ENCODE assay signal across 8 mouse cellular contexts in the genomic region with DNA sequence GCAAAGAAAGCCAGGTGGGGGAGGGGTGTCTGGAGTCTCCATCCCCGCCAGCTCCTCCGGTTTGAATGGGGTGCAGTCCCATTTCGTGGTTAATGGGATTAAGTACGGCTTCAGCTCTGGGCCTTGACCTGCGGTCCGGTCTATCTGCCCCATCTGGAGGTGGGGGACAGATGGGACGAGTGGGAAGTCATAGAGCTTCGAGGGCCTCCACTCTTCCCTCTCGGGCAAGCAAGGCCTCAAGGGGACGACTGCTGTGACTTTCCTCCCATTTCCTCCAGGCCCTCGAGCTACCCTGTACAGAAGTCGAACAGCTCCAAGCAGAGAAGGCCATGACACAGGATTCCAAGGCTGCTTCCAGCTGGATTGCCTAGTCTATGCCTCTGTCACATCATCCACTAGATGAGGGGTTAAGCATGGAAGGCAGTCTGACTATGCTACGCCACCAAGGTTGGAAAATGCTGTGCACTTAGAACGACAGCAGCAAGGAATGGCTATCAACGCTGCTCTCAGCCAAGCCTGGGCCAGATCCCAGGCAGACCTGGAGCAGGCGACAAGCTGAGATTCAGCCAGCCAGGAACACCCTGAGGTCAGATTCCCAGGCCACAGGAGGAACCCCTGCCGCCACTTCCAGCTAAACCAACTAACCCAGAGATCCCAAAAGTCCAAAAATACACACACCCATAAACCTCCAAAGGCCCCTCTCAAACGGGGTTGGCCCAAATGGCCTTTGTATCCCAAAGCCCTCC. TPM values are rescaled to one million over a fixed set of nuclear protein-coding genes. Genes with fewer than 3 reads are reported as not detected.
DNase-seq lines count a peak whose midpoint lies in the region; ATAC-seq and TF ChIP-seq lines count a peak whose summit lies in the region.

No protein-coding gene starts in this region.

- H3K4me1 ChIP-seq in embryonic facial prominence, embryonic 12.5 days, result peaks cover 37% of the 10 kb centered on the region
- peaks cover 49% of the 10 kb centered on the region for H3K4me1 ChIP-seq in heart, embryonic 13.5 days
- H3K4me1 ChIP-seq in kidney, postnatal 0 days (replicated peaks; ENCODE audit: insufficient read depth, low read length), result peaks cover 30% of the 10 kb centered on the region
- H3K4me1 ChIP-seq in stomach, postnatal 0 days (replicated peaks; ENCODE audit: control insufficient read depth, insufficient read depth), result peaks cover 4% of the 10 kb centered on the region

- peak overlapping the region; percentile 97 for H3K4me3 ChIP-seq in embryonic facial prominence, embryonic 12.5 days
- H3K4me3 ChIP-seq in heart, embryonic 13.5 days, result peak overlapping the region; percentile 94
- H3K4me3 ChIP-seq in kidney, postnatal 0 days (replicated peaks; ENCODE audit: low read depth, low read length), result peak overlapping the region; percentile 93
- peak overlapping the region; percentile 99 for H3K4me3 ChIP-seq in stomach, postnatal 0 days (ENCODE audit: low read depth, low read length)

- DNase-seq in right cerebral cortex, postnatal 25 days, result peak; percentile 48
- DNase-seq in right cerebral cortex, postnatal 36 days (ENCODE audit: low spot score in 2 of 2), result no peak
- peak; percentile 74 for DNase-seq in kidney, postnatal 0 days (ENCODE audit: low spot score)
- peak; percentile 28 for DNase-seq in lung, postnatal 25 days (ENCODE audit: low spot score)
- DNase-seq in stomach, postnatal 0 days (ENCODE audit: low spot score), result peak; percentile 68
- no peak for DNase-seq in frontal cortex, postnatal 14 days (ENCODE audit: low spot score in 2 of 2)

- H3K27me3 ChIP-seq in embryonic facial prominence, embryonic 12.5 days, result no peaks in the 10 kb centered on the region
- H3K27me3 ChIP-seq in heart, embryonic 13.5 days (replicated peaks), result no peaks in the 10 kb centered on the region
- H3K27me3 ChIP-seq in kidney, postnatal 0 days (ENCODE audit: insufficient read depth, low read length), result no peaks in the 10 kb centered on the region
- no peaks in the 10 kb centered on the region for H3K27me3 ChIP-seq in stomach, postnatal 0 days (ENCODE audit: control insufficient read depth, insufficient read depth, low read length)

- peak overlapping the region; percentile 100 for H3K9ac ChIP-seq in embryonic facial prominence, embryonic 12.5 days
- H3K9ac ChIP-seq in heart, embryonic 13.5 days, result peak overlapping the region; percentile 100
- H3K9ac ChIP-seq in kidney, postnatal 0 days (ENCODE audit: low read depth, low read length), result peak overlapping the region; percentile 98
- peak overlapping the region; percentile 100 for H3K9ac ChIP-seq in stomach, postnatal 0 days (ENCODE audit: low read length)

- no peak for TF ChIP-seq EP300 in stomach, postnatal 0 days (optimal IDR thresholded peaks at IDR 0.05)

- ATAC-seq in embryonic facial prominence, embryonic 12.5 days (ENCODE audit: insufficient number of reproducible peaks, insufficient read depth, low FRiP score, low TSS enrichment), result no peak
- ATAC-seq in heart, embryonic 13.5 days (ENCODE audit: extremely low read depth, insufficient number of reproducible peaks, low FRiP score, low TSS enrichment), result no peak
- no peak for ATAC-seq in kidney, postnatal 0 days (replicated peaks; ENCODE audit: low FRiP score, low read depth)
- no peak for ATAC-seq in stomach, postnatal 0 days (ENCODE audit: low FRiP score, low TSS enrichment)

- no peak for TF ChIP-seq CTCF in kidney, postnatal 0 days (IDR thresholded peaks at IDR 0.05; ENCODE audit: low read depth)
- TF ChIP-seq CTCF in stomach, postnatal 0 days (IDR thresholded peaks at IDR 0.05; ENCODE audit: low read depth), result no peak

- peaks cover 25% of the 10 kb centered on the region for H3K36me3 ChIP-seq in embryonic facial prominence, embryonic 12.5 days
- H3K36me3 ChIP-seq in heart, embryonic 13.5 days, result peaks cover 29% of the 10 kb centered on the region
- H3K36me3 ChIP-seq in kidney, postnatal 0 days (ENCODE audit: insufficient read depth, low read length), result 0 out of 2 replicates have a peak, but pooled peaks cover 4% of the 10 kb centered on the region
- H3K36me3 ChIP-seq in stomach, postnatal 0 days (ENCODE audit: control insufficient read depth, insufficient read depth, low read length), result no peaks in the 10 kb centered on the region

- H3K4me2 ChIP-seq in embryonic facial prominence, embryonic 12.5 days (replicated peaks), result peak overlapping the region; percentile 97
- H3K4me2 ChIP-seq in heart, embryonic 13.5 days, result peak overlapping the region; percentile 92
- H3K4me2 ChIP-seq in kidney, postnatal 0 days (ENCODE audit: low read length), result peak overlapping the region; percentile 81
- peak overlapping the region; percentile 98 for H3K4me2 ChIP-seq in stomach, postnatal 0 days (replicated peaks; ENCODE audit: low read depth)

- 2% methylated on average over 18 of the region's 18 CpGs for WGBS in embryonic facial prominence, embryonic 12.5 days
- WGBS in heart, embryonic 13.5 days, result 6% methylated on average over 18 of the region's 18 CpGs
- 10% methylated on average over 18 of the region's 18 CpGs for WGBS in kidney, postnatal 0 days
- WGBS in stomach, postnatal 0 days, result 9% methylated on average over 18 of the region's 18 CpGs

- H3K27ac ChIP-seq in embryonic facial prominence, embryonic 12.5 days, result peak overlapping the region; percentile 100
- H3K27ac ChIP-seq in heart, embryonic 13.5 days (replicated peaks), result peak overlapping the region; percentile 100
- peak overlapping the region; percentile 60 for H3K27ac ChIP-seq in kidney, postnatal 0 days
- H3K27ac ChIP-seq in stomach, postnatal 0 days (replicated peaks), result peak overlapping the region; percentile 100

- H3K9me3 ChIP-seq in embryonic facial prominence, embryonic 12.5 days, result no peaks in the 10 kb centered on the region
- no peaks in the 10 kb centered on the region for H3K9me3 ChIP-seq in heart, embryonic 13.5 days
- no peaks in the 10 kb centered on the region for H3K9me3 ChIP-seq in kidney, postnatal 0 days (replicated peaks; ENCODE audit: low read length)
- H3K9me3 ChIP-seq in stomach, postnatal 0 days (ENCODE audit: control insufficient read depth, low read length), result no peaks in the 10 kb centered on the region

RNA-seq across cellular contexts. Expression of gene Tnrc18, which starts 4.3 kb away (rescaled TPM):
- 61.0 and 65.5 TPM in 2 replicates for polyA plus RNA-seq in embryonic facial prominence, embryonic 12.5 days (2016; fragmentation: Nextera tagmentation; extraction: Ambion mirVana)
- 15.9 and 18.6 TPM in 2 replicates for polyA plus RNA-seq in heart, embryonic 13.5 days (2015; fragmentation: Nextera tagmentation; extraction: Ambion mirVana)
- polyA plus RNA-seq in kidney, postnatal 0 days (2015; fragmentation: Nextera tagmentation; extraction: Ambion mirVana), result 16.3 and 18.4 TPM in 2 replicates
- polyA plus RNA-seq in stomach, postnatal 0 days (2015; fragmentation: Nextera tagmentation; extraction: Ambion mirVana), result 12.0 and 12.5 TPM in 2 replicates

Comparison
In these comparisons a context has a peak if more than half of its experiments do, and no peak if none do; other contexts are left out.
1. DNase-seq: peak in right cerebral cortex, postnatal 25 days (single experiment), kidney, postnatal 0 days (single experiment), lung, postnatal 25 days (single experiment) and stomach, postnatal 0 days (single experiment); none in right cerebral cortex, postnatal 36 days (0 of 2) and frontal cortex, postnatal 14 days (0 of 2).
2. Peak in every context shown above with its lines, with median percentiles within 50 percentile points of each other: H3K27ac ChIP-seq, H3K4me2 ChIP-seq, H3K4me3 ChIP-seq and H3K9ac ChIP-seq.